Mouse (Mus musculus) ovary, adult 2 months (tissue): ENCODE results near the gene Shisa4. TPM values are rescaled to one million over a fixed set of nuclear protein-coding genes. Genes with fewer than 3 reads are reported as not detected.

Source experiments
- polyA plus RNA-seq: library from polyadenylated mRNA; depleted of rRNA; stranded (reverse); fragments of >200 nt; gene quantifications from 2 replicates; pipeline ENCODE4 v1.2.3, GENCODE M21; 2012; rRNA removed

Shisa4 gene
- polyA plus RNA-seq: 44.5 and 51.2 TPM in 2 replicates

GRCm38 (mm10) chr1:135374868-135375581, at the start of gene Shisa4:
Shisa4 (minus strand) TSS chr1:135375237.

DNA sequence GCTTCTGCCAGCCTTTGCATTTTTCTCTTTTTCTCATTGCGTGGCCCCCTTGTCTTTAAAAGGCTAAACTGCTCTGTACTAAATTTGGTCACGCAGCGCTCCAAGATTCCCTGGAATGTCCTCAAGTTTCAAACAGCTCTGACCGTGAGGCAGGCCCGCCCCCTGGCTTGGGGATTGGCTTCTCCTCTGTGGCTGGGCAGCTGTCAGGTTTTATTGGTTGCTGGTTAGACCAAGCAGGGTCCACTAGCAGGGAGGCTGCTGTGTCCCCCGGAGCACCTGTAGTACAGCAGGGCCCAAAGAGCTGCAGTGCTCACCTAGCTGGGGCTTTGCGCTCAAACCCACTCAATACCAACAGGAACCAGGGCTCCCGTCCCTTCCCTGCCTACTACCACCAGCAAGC, 50.5 kb downstream of the Shisa4 start, which contains the start of gene Lmod1:
Gene Lmod1 (plus strand): TSS at position 237 of the 400 bp plus-strand sequence.

Other genes with a start within 250 kb of the Shisa4 start
- 2.6 and 3.0 TPM in 2 replicates for gene Ptpn7, start 242.5 kb downstream of the Shisa4 start, polyA plus RNA-seq
- gene Arl8a, start 228.4 kb downstream of the Shisa4 start, polyA plus RNA-seq: 61.2 and 73.1 TPM in 2 replicates
- 0.51 and 0.75 TPM in 2 replicates for gene Gpr37l1, start 207.6 kb downstream of the Shisa4 start, polyA plus RNA-seq
- gene Elf3, start 116.7 kb downstream of the Shisa4 start, polyA plus RNA-seq: 30.0 and 44.9 TPM in 2 replicates
- 37.2 and 60.2 TPM in 2 replicates for gene Rnpep, start 91.2 kb downstream of the Shisa4 start, polyA plus RNA-seq
- 38.9 and 47.8 TPM in 2 replicates for gene Timm17a, start 61.5 kb downstream of the Shisa4 start, polyA plus RNA-seq
- gene Lmod1, start 50.4 kb downstream of the Shisa4 start, polyA plus RNA-seq: 28.7 and 41.9 TPM in 2 replicates
- gene Ipo9, start 55.3 kb upstream of the Shisa4 start, polyA plus RNA-seq: 176 and 195 TPM in 2 replicates
- 17.3 and 22.0 TPM in 2 replicates for gene Nav1, start 232.1 kb upstream of the Shisa4 start, polyA plus RNA-seq